Mouse (Mus musculus) urinary bladder, postnatal 10 days (tissue): ENCODE measurements around the gene Ccdc71.

Experiments used
- DNase-seq: peaks from one replicate; pipeline ENCODE4 v3.0.0; 2022; ENCODE audit warnings: low spot score

Ccdc71 gene

DNA sequence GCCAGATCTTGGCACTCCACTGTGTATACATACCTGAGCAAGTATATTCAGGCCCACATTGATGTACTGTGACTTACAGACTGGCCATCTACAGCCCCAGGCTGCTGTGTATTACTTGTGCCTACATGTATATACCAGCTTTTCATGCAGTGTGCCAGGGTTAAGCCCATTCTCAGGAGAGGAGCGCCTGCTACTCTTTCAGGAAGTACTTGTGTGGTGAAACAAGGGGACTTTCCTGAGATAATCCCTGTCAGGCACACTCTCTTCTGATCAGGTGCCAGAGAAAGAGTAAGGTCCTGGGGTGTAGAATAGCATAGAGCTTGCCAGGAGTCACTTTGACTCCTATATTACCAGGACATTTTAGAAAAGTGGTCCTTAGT, 398 bp upstream of the Ccdc71 start:
- no peak for DNase-seq

DNA sequence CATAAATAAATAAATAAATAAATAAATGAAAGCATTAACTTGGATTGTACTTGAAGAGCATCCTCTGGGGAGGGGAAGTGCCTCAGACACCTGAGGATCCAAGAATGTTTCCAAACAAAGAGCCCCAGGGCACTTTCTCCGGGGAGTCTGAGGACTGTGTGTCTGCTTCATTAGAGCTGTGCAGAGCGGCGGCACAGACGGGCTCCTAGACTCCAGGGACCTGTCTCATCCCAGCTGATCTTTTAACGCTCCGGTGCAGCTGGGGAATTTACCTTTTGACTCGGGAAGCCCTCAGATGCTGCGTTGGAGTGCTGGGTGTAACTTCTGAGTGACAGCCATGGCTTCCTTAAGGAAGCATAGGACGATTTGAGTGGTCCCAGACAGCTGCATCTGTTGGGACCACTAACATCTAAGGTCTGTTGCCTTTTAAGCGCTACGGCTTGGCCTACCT, 879 bp downstream of the Ccdc71 start, which contains the start of gene Klhdc8b:
TSS of gene Klhdc8b (minus strand) at position 401 of the 451 bp plus-strand sequence.
- no peak for DNase-seq

DNA sequence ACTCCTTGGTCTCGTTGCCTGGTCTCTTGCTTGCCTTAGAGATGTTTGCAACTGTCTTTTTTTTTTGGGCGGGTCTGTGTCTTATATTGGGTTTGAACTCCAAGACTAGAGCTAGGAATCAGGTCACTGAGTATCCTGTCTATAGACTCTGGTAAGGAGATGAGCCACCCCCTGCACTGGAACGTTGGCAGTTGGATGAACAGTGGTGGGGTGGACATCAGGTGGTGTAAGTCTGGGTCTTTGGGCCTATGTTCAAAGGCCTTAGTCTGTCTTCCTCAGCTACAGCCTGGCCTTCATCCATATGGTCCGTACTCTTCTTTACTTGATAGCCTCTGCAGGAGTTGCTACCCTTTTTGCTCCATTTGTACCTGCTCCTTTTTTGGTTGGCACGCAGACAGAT, 1.3 kb downstream of the Ccdc71 start:
- DNase-seq = no peak

DNA sequence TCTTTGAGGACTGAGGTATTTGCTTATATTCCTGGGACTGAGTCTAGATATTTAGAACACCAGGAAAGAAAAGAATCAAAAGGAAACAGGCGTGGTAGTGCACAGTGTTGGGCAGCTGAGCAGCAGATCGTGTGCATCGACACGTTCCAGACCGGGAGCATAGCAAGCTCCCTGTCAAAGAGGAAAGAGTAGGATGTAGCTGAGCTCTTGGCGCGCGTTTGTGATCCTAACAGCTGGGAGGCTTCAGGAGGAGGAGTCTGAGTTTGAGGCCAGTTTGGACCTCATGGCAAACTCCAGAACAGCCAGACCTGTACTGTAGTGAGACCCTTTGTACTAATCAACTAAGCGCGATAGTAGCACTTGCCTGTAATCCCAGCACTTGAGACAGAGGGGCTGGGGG, 1.9 kb downstream of the Ccdc71 start:
- DNase-seq = no peak

DNA sequence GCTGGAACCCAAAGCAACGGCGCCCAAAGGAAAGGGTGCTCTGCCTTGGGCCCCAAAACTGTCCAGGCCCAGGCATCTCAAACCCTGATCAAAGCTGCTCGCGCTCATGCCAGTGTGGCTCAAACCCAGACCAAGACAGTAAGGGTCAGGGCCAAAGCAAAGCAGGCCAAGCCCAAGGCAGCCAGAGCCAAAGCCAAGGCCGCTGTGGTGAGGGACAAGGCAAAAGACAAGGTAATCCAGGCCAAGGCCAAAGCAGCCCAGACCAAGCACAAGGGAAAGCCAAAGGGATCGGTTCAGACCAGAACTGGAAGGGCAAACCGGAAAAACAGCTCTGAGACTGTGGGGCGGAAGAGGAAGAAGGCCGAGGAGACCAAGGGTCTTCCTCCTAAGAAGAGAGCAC, 3.4 kb downstream of the Ccdc71 start:
- no peak for DNase-seq

DNA sequence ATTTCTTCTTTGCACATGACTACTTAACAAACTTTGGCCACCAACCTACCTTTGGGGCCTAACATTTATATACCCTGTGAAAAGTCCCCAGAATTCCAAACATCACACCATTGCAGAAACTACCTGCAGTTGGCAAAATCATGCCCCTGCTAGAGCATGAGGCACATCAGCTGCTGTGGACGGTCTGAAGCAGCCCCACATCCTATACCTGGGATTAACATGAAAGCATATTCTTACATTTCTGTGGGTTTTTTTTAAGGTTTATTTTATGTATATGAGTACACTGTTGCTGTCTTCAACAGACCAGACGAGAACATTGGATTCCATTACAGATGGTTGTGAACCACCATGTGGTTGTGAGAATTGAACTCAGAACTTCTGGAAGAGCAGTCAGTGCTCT, 5.9 kb downstream of the Ccdc71 start:
- DNase-seq = no peak

DNA sequence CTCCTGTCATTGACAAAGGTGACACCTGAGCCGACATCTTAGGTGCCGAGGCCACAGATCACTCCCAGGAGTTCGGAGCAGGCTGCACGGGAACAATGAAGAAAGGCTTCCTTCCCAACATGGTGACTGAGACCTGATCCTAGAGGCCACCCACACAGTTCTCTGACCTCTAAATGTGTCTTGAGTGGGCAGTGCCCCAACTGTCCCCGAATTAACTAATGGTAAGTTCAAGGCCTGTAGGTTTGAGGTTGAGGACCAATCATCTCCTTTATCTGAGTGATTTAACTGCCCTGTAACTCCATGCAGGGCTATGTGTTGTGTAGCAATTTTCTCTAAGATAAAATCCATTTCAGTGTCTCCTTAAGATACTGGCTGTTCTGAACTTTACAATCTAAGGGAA, 9.1 kb downstream of the Ccdc71 start:
- no peak for DNase-seq

DNA sequence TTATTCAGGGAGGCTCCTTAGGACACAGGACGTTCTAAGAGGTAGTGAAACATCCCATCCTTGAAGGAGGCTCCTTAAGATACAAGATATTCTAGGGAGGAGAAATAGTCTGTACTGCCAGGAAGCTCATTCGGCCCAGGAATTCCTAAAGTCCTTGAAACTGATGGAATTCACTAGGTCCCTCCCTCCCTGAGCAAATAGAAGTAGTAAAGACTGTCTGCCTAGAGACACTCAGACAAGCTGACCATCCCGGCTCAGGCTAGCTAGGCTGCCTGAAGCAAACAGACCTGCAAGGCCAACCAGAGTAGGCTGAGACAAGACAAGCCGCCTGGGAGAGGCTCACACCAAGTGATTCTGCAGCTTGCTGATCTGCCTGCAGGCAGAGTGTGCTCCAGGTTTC, 9.5 kb downstream of the Ccdc71 start:
- no peak for DNase-seq

DNA sequence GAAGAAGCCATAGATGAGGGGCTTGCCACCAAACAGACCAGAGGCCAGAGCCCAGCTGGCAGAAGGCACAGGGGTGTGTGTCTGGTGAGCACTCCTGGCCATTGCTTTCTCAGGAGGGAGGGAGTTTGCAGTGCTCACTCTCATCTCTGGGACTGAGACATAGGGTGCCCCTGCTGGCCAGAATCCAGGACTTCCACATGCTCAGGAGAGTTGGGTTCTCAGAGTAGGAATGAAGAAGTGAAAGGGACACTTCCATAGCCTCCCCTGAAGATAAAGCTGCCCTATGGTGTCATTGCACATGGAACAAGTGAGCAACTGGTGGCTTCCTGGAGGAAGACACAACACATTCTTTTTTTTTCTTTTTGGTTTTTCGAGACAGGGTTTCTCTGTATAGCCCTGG, 14.2 kb downstream of the Ccdc71 start:
- no peak for DNase-seq

DNA sequence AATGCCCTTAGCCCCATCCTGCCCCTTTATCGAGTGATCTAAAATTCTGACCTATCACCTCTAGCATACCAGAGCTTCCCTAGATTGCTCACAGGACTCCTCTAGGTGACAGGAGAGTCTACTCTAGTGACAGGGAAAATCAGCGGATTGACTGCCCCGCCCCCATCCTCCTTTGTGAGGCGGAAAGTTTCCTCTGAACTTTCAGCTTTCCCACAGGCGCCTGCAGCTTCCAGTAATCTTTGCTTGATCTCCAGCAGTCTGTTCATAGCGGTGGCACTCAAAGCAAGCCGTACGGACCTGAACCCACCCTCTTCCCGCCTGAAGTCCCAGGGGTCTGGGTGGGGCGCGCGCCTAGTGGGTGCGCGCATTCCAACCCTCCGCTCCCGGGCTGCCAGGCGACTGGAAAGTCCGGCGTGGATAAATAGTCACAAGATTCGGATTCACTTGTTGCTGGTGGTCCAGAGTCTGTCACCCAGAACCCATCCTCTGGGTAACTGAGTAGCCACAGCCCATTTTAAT, 18.4 kb downstream of the Ccdc71 start:
- no peak for DNase-seq

DNA sequence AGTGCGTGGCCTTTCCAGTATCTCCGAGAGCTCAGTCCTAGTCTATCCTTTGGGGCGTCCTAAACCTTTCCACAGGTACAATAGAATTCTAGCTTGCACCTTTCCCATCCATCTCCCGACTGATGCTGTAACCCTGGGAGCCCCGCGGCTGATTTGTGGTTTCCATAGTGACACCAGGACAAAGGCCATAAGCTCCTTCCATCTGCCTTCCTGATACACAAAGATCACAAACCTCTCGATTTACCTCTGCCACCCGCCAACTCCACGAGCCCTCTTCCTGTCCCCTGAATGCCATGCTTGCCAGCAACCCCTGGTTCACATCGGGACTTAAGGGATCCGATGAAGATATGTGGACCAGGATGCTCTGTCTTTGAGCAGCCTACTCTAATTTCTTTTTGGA, 18.9 kb downstream of the Ccdc71 start:
- DNase-seq = no peak

DNA sequence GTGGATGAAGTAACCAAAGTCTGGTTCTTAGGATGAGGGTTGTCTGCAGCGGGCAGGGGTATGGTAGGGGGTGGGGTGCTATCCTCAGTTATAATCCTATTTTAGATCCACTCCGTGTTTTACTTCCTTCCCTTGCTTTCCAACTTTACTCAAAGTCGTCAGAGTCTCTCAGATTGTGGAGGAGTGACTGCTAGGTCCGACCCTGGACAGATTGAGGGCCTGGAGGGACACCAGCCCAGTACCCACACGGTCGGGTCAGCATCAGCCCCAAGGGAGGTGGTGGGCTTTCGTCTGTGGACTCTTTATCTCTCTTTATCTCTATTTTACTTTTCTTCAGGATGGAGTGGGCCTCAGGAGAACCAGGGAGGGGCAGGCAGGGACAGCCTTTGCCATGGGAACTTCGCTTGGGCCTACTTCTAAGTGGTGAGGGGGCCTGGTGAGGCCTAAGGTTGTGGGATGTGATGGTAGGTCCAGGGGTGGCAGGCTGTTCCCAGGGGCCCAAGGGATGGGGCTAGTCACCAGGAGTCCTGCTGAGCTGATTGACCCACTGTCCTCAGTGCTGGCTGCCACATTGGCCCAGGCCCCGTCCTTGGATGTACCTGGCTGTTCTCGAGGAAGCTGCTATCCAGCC, 19.5 kb downstream of the Ccdc71 start, which contains the start of gene Lamb2:
TSS of gene Lamb2 (plus strand) at position 16 of the 631 bp plus-strand sequence.
- no peak for DNase-seq

DNA sequence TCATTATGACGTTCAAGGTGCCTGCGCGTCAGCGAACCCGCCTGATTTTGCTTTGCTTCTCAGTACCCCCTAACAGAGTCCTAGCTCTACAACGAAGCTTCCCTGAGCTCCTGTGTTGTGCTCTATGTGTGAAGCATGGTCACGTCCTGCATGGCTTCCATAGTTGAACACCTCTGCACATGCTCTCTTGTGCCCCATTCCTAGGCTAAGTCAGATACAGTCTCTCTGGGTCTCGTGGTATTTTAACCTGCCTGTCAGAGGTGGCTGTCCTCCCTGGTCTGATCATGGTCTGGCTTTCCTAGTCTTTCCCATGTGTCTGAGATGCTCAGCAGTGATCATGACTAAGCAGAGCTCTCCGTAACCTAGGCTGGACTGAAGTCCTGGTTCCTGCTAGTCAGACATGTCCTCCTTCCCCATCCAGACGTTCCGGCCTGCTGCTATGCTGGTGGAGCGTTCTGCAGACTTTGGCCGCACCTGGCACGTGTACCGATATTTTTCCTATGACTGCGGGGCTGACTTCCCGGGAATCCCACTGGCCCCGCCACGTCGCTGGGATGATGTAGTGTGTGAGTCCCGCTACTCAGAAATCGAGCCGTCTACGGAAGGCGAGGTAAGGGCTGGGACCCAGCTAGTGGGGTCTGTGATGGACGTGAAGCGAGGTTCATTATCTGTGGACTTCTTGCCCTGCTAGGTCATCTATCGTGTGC, 20.6 kb downstream of the Ccdc71 start:
- no peak for DNase-seq

DNA sequence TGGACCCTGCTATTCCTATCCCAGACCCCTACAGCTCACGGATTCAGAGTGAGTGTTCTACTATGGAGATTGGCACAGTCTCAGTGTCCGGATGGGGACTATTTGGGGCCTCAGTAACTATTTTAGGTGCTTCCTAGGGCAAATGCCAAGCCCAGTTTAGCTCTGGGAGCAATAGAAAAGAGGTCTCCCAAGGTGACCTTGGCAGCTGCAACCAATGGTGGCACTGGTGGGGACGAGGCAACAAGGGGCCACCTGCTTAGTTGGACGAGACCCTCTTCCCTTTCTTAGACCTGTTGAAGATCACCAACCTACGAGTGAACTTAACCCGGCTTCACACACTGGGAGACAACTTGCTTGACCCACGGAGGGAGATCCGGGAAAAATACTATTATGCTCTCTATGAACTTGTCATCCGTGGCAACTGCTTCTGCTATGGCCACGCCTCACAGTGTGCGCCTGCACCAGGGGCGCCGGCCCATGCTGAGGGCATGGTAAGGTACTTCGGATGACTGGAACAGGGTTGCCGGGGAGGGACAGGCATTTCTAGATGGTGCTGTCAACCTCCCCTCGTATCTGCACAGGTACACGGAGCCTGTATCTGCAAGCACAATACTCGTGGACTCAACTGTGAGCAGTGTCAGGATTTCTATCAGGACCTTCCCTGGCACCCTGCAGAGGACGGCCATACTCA, 21.3 kb downstream of the Ccdc71 start:
- no peak for DNase-seq

DNA sequence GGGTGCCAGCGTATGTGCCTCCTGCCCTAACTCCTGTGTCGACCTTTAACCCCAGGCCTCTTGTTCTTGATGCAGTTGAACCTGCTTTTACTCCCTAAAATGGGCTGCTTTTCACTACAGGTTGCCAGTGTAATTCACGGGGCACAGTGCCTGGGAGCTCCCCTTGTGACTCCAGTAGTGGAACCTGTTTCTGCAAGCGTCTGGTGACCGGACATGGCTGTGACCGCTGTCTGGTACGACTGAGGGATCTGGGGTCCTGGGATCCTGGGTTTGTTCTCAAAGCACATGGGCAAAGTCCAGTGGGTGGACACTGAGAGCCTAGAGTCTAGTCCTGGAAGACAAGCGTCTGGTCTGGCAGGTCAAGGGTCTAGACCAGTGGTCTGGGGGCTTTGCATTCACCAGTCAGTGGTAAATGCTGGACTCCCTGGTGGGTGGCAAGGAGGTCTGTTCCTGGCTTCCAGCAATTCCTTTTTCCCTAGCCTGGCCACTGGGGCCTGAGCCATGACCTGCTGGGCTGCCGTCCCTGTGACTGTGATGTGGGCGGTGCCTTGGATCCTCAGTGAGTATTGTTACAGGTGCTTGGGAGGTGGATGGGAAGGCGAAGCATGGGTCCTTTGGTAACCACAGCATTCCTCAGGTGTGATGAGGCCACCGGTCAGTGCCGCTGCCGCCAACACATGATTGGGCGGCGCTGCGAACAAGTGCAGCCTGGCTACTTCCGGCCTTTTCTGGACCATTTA, 22.9 kb downstream of the Ccdc71 start:
- no peak for DNase-seq

DNA sequence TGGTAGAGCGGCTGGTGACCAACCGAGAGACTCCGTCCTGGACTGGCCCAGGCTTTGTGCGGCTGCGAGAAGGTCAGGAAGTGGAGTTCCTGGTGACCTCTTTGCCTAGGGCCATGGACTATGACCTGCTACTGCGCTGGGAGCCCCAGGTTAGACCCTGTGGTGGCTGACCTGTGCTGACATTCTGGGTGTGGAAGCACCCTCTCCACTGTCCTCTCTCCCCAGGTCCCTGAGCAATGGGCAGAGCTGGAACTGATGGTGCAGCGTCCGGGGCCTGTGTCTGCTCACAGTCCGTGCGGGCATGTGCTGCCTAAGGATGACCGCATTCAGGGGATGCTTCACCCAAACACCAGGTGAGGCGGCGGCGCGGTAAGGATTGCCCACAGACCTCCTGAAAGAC, 23.7 kb downstream of the Ccdc71 start:
- DNase-seq = no peak

DNA sequence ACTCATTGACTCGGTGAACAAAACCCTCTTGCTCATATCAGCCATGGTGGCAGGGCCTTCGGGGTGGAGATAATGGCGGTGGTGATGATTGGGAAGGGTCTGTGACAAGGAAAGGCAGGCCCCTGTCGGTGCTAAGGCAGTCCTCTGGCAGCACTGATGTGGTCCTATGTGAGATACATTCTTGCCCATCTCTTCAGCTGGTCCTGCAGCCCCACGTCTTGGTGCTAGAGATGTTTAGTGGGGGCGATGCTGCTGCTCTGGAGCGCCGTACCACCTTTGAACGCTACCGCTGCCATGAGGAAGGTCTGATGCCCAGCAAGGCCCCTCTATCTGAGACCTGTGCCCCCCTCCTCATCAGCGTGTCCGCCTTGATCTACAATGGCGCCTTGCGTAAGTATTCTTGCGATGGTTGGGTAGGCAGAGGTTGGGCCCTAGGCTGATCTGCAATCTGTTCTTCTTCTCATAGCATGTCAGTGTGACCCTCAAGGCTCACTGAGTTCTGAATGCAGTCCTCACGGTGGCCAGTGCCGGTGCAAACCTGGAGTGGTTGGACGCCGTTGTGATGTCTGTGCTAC, 25.1 kb downstream of the Ccdc71 start:
- DNase-seq = no peak

DNA sequence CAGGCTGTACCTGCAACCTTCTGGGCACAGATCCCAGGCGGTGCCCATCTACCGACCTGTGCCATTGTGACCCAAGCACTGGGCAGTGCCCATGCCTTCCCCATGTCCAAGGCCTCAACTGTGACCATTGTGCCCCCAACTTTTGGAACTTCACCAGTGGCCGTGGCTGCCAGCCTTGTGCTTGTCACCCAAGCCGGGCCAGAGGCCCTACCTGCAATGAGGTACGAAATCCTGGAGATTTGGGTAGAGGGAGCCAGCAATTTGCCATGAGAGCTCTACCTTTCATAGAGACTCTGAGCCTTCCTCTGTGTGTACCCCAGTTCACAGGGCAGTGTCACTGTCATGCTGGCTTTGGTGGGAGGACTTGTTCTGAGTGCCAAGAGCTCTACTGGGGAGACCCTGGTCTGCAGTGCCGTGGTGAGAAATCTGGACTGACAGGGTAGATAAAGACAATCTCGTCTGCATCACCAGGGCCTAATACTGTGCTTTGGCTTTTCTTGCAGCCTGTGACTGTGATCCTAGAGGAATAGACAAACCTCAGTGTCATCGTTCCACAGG, 26.7 kb downstream of the Ccdc71 start:
- no peak for DNase-seq

DNA sequence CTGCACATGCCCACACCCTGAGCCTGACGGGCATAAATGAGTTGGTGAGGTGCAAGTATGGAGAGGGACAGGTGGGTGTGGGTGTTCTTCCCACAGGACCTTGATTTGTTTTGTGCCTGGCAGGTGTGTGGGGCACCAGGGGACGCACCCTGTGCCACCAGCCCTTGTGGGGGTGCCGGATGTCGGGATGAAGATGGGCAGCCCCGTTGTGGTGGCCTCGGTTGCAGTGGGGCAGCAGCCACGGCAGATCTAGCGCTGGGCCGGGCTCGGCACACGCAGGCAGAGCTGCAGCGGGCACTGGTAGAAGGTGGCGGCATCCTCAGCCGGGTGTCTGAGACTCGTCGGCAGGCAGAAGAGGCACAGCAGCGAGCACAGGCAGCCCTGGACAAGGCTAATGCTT, 28.1 kb downstream of the Ccdc71 start:
- no peak for DNase-seq

DNA sequence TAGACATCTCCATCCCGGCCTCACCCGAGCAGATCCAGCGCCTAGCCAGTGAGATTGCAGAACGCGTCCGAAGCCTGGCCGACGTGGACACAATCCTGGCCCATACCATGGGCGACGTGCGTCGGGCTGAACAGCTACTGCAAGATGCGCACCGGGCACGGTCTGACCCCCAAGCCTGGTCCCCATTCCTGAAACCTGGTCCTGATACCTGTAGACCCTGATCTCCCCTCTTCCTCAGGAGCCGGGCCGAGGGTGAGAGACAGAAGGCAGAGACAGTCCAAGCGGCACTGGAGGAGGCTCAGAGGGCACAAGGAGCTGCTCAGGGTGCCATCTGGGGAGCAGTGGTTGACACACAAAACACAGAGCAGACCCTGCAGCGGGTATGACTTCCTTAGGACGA, 28.9 kb downstream of the Ccdc71 start:
- DNase-seq = no peak

DNA sequence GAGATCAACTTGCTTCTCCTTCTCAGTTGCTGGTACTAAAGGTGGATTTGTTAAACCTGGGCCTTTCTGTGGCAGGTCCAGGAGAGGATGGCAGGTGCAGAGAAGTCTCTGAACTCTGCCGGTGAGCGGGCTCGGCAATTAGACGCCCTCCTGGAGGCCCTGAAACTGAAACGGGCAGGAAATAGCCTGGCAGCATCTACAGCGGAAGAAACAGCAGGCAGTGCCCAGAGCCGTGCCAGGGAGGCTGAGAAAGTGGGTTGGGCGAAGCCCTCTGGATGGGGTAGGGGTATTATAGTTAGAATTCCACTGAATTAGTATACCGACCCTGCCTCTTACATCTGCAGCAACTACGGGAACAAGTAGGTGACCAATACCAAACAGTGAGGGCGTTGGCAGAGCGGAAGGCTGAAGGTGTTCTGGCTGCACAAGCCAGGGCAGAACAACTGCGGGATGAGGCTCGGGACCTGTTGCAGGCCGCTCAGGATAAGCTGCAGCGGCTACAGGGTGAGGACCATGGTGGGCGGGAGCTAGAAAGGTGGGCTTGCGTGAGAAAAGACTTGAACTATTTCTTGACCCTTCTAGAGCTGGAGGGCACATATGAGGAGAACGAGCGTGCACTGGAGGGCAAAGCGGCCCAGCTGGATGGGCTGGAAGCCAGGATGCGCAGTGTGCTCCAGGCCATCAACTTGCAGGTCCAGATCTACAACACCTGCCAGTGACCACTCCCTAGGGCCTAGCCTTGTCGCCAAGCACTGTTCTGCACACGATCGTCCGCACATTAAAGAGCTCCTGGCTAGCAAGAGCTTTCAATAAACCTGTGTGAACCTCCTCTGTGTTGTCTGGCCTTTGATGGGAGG, 29.6 kb downstream of the Ccdc71 start:
- DNase-seq = no peak
